Mouse (Mus musculus): ENCODE measurements around the gene Lgals4.

DNA sequence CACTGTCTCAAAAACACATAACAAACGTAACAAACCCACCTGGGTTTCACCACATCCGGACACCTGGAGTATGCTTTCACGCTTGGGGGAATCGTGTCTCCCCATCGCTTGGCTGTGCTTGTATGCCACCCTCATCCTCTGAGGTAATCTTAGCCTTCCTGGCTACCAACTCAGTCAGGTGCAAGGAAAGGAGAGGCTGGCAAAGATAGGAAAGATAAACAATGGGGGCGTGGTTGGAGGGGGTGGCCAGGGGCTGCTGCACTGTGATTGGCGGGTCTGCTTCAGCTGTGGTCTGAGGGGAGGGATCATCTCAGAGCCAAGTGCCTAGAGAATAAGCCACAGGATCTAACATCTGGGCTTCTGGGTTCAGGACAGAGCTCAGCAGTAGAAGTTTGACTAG is 46.0 kb downstream of the Lgals4 start:
- TF ChIP-seq POLR2A (IDR thresholded peaks at IDR 0.05; ENCODE audit: control insufficient read depth in 1 of 2, insufficient read depth in 1 of 2, low read depth in 1 of 2, low read length in 2 of 2, poor library complexity in 1 of 2) (no peak), RAD21 (IDR thresholded peaks at IDR 0.05; ENCODE audit: low read depth, low read length) (no peak), KAT2A (conservative IDR thresholded peaks at IDR 0.05; ENCODE audit: low read depth, low read length) (no peak), CTCF (IDR thresholded peaks at IDR 0.05 in 2 of 3, conservative IDR thresholded peaks at IDR 0.05 in 1 of 3; ENCODE audit: control insufficient read depth in 1 of 3, insufficient read depth in 1 of 3, low read depth in 2 of 3, low read length in 3 of 3, poor library complexity in 1 of 3, severe bottlenecking in 1 of 3) (no peak), MYB (IDR thresholded peaks at IDR 0.05; ENCODE audit: low read depth, low read length) (no peak)
